Comparison of ENCODE assay signal across 17 mouse cellular contexts in the genomic region with DNA sequence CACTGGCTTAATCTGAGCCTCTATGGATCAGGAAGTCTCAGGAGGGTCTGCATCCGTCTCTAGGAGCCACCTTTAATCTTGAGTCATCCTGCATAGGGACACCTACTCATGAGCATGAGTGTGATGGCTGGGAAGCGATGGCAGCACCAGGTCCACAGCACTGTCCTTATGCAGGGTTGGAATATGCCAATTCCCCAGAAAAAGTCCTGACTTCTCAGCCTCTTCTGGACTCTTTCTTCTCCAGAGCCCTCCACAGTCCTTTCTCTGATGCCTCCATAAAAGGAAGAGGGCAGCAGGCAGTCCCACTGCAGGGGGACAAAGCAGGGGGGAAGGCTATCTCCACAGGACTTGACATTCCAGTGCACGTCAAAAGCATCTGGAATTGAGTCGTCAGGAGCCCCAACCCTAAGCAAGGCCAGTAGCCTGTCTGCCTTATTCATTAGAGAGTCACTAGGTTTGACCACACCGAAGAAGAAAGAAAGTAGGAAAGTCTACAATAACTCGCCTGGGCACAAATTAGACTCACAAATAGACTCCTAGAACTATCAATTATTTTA.
DNase-seq lines count a peak whose midpoint lies in the region; ATAC-seq and TF ChIP-seq lines count a peak whose summit lies in the region.
"Had no signal": no experiment of that assay in that cellular context is flagged by ENCODE, and none has a peak within 500 bp of the region (broad histone marks: within the 10 kb centered on the region; RNA-seq: fewer than 3 reads in every experiment).

No protein-coding gene starts in this region.

- H3K9ac ChIP-seq in midbrain, postnatal 0 days (replicated peaks; ENCODE audit: low read length, poor library complexity, severe bottlenecking), result no peak overlapping the region
- no peak overlapping the region for H3K9ac ChIP-seq in embryonic facial prominence, embryonic 12.5 days
- H3K9ac ChIP-seq: limb, embryonic 15.5 days had no signal

- H3K4me2 ChIP-seq in midbrain, postnatal 0 days (ENCODE audit: low read depth, low read length, poor library complexity, severe bottlenecking), result no peak overlapping the region
- no peak overlapping the region for H3K4me2 ChIP-seq in embryonic facial prominence, embryonic 12.5 days (replicated peaks)
- H3K4me2 ChIP-seq: limb, embryonic 15.5 days had no signal

- H3K4me3 ChIP-seq in midbrain, embryonic 10.5 days, result peak overlapping the region; percentile 26
- no peak overlapping the region for H3K4me3 ChIP-seq in midbrain, postnatal 0 days (ENCODE audit: low read depth, low read length)
- no peak overlapping the region for H3K4me3 ChIP-seq in embryonic facial prominence, embryonic 12.5 days
- no peak overlapping the region for H3K4me3 ChIP-seq in limb, embryonic 10.5 days
- H3K4me3 ChIP-seq: heart, adult 2 months; limb, embryonic 15.5 days had no signal

- H3K9me3 ChIP-seq in midbrain, embryonic 10.5 days (replicated peaks), result no peaks in the 10 kb centered on the region
- H3K9me3 ChIP-seq in midbrain, postnatal 0 days (ENCODE audit: low read length), result no peaks in the 10 kb centered on the region
- no peaks in the 10 kb centered on the region for H3K9me3 ChIP-seq in embryonic facial prominence, embryonic 12.5 days
- no peaks in the 10 kb centered on the region for H3K9me3 ChIP-seq in limb, embryonic 10.5 days (replicated peaks)
- H3K9me3 ChIP-seq: limb, embryonic 15.5 days had no signal

- 7% methylated on average over 6 of the region's 6 CpGs for WGBS in midbrain, embryonic 10.5 days
- WGBS in midbrain, postnatal 0 days, result 34% methylated on average over 6 of the region's 6 CpGs
- 28% methylated on average over 6 of the region's 6 CpGs for WGBS in embryonic facial prominence, embryonic 12.5 days
- whole genome bisulfite sequencing in limb, embryonic 10.5 days, result 35% methylated on average over 6 of the region's 6 CpGs

- DNase-seq in midbrain, embryonic 10.5 days (ENCODE audit: low spot score), result peak; percentile 67
- DNase-seq in midbrain, postnatal 0 days (ENCODE audit: low spot score), result no peak
- DNase-seq in limb, embryonic 10.5 days (ENCODE audit: low spot score), result no peak
- peak; percentile 24 for DNase-seq in retina, embryonic 14.5 days (ENCODE audit: low spot score)
- DNase-seq in urinary bladder, adult 18-20 months (ENCODE audit: low spot score in 2 of 2), result no peak
- no peak for DNase-seq in adipocyte (ENCODE audit: low spot score)
- DNase-seq in layer of hippocampus, postnatal 14 days (ENCODE audit: low spot score in 2 of 2), result no peak
- DNase-seq: adrenal gland, postnatal 36 days; B cell, adult 2 months; heart, adult 2 months; heart, postnatal 4 days; kidney, adult 18-20 months; kidney, postnatal 36 days; lung, adult 2 months; right cerebral cortex, postnatal 25 days had no signal

- H3K27ac ChIP-seq in midbrain, embryonic 10.5 days (replicated peaks), result peak overlapping the region; percentile 89
- H3K27ac ChIP-seq in midbrain, postnatal 0 days (ENCODE audit: low read depth, low read length), result no peak overlapping the region
- peak overlapping the region; percentile 37; the same call in 1 of the 2 replicates for H3K27ac ChIP-seq in embryonic facial prominence, embryonic 12.5 days
- H3K27ac ChIP-seq in limb, embryonic 10.5 days, result peak overlapping the region; percentile 81
- H3K27ac ChIP-seq: heart, adult 2 months; limb, embryonic 15.5 days had no signal

- peaks cover 41% of the 10 kb centered on the region for H3K27me3 ChIP-seq in midbrain, embryonic 10.5 days (ENCODE audit: low read depth, poor library complexity, severe bottlenecking)
- no peaks in the 10 kb centered on the region for H3K27me3 ChIP-seq in midbrain, postnatal 0 days (ENCODE audit: insufficient read depth, low read length)
- H3K27me3 ChIP-seq in embryonic facial prominence, embryonic 12.5 days, result 0 out of 2 replicates have a peak, but pooled peaks cover 4% of the 10 kb centered on the region
- H3K27me3 ChIP-seq in limb, embryonic 10.5 days (ENCODE audit: low read depth, poor library complexity, severe bottlenecking), result no peaks in the 10 kb centered on the region
- H3K27me3 ChIP-seq: limb, embryonic 15.5 days had no signal

- H3K4me1 ChIP-seq in midbrain, embryonic 10.5 days, result peaks cover 39% of the 10 kb centered on the region
- H3K4me1 ChIP-seq in midbrain, postnatal 0 days (ENCODE audit: insufficient read depth, low read length), result peaks cover 3% of the 10 kb centered on the region; the same call in 1 of the 2 replicates
- peaks cover 12% of the 10 kb centered on the region; the same call in 1 of the 2 replicates for H3K4me1 ChIP-seq in embryonic facial prominence, embryonic 12.5 days
- peaks cover 27% of the 10 kb centered on the region for H3K4me1 ChIP-seq in limb, embryonic 10.5 days
- H3K4me1 ChIP-seq: limb, embryonic 15.5 days had no signal

- ATAC-seq in midbrain, postnatal 0 days (ENCODE audit: low FRiP score), result no peak
- ATAC-seq in embryonic facial prominence, embryonic 12.5 days (ENCODE audit: insufficient number of reproducible peaks, insufficient read depth, low FRiP score, low TSS enrichment), result no peak

- TF ChIP-seq CTCF in midbrain, postnatal 0 days (IDR thresholded peaks at IDR 0.05), result no peak

- no peaks in the 10 kb centered on the region for H3K36me3 ChIP-seq in midbrain, embryonic 10.5 days
- H3K36me3 ChIP-seq in midbrain, postnatal 0 days (ENCODE audit: insufficient read depth, low read length), result no peaks in the 10 kb centered on the region
- no peaks in the 10 kb centered on the region for H3K36me3 ChIP-seq in embryonic facial prominence, embryonic 12.5 days
- no peaks in the 10 kb centered on the region for H3K36me3 ChIP-seq in limb, embryonic 10.5 days
- H3K36me3 ChIP-seq: limb, embryonic 15.5 days had no signal

Comparison
In these comparisons a context has a peak if more than half of its experiments do, and no peak if none do; other contexts are left out.
1. DNase-seq: peak in midbrain, embryonic 10.5 days (single experiment) and retina, embryonic 14.5 days (single experiment); none in midbrain, postnatal 0 days (single experiment), limb, embryonic 10.5 days (single experiment), urinary bladder, adult 18-20 months (0 of 2), adipocyte (single experiment) and layer of hippocampus, postnatal 14 days (0 of 2).